Mouse (Mus musculus) lung, postnatal 25 days (tissue): ENCODE measurements around the gene Akr1c20.

Experiments used
- DNase-seq: peaks from one replicate; pipeline ENCODE4 v3.0.0; 2022; ENCODE audit warnings: low spot score

The Akr1c20 gene

DNA sequence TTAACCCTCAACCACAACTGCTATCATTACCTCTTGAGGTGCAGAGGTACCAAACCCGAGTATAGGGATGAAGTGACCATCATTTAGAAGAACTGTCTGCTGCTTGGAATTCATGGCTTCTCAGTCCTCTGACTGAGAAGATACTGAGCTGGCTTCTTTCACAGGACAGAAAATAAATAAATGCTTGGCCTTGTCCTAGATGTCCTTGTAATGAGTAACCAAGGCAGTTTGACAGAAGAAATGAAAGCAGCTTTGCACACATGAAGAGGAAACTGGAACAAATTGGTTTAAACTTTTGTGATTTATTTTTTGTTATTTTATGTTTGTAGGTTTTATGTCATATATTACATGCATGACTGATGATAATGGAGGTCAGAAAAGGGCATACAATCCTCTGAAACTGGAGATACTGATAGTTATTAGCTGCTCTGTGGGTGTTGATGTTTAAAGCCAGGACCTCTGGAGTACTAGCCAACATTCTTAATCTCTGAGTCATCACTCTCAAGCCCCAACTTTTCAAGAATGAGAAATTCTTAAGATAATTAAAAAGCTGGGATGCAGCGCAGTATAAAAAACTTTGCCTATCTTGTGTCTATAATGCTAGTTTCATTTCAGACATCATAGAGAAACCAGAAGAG lies at the start of gene Akr1c20:
Gene Akr1c20 (minus strand): TSS at position 145 of the 638 bp plus-strand sequence.
- no peak for DNase-seq

DNA sequence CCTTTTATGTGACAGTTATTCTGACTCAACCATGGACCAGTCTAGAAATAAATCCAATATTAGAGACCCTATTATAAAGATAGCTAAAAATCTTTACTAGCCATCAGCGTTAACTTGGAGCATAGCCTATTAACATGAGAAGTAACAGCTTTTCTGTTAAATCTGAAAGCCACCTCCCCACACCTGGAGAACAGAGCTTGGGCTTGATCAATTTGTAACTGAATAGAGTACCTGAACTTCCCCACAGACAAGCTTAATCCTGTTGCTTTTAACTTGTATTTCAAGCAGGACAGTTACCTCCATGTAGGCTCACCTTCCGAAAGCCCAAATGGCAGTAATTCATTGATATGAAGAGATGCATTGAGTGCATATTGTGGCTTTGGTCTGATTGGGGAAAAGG lies 42.9 kb upstream of the Akr1c20 start:
- DNase-seq: no peak

DNA sequence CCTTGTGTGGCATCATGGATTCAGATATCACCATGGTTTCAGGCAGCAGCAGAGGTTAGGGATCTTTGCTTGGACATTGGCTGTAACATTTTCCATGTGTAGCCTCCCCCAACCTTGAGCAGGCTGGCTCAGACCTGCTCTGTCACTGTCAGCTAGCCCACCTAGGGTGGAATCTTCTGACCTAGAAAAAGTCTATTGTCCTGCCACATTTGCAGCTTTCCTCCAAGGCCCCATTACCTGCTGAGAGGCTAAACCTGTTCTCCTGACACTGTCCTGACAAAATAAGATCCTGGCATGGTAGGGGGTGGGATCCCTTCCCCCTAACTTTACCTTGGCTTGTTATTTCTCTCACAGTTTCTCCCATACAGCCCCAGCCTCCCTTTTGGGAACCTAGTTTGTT lies 37.4 kb upstream of the Akr1c20 start:
- no peak for DNase-seq

DNA sequence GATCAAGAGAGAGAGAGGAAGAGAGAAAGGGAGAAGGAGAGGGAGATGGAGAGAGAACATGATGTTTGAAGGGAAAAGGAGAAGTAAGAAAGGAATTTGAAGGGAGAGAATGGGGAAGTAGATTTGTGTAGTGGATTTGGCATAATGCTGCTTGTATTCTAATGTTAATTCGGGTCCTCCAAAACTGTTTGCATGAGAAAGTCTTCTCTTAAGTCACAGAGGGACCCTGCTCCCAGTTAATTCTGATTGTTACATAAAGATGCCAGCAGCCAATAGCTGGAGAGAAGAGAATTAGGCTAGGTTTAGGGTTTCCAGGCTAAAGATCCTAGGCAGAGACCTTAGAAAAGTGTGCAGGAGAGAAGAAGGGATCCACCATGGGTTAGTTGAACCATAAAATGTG lies 36.0 kb upstream of the Akr1c20 start:
- no peak for DNase-seq

DNA sequence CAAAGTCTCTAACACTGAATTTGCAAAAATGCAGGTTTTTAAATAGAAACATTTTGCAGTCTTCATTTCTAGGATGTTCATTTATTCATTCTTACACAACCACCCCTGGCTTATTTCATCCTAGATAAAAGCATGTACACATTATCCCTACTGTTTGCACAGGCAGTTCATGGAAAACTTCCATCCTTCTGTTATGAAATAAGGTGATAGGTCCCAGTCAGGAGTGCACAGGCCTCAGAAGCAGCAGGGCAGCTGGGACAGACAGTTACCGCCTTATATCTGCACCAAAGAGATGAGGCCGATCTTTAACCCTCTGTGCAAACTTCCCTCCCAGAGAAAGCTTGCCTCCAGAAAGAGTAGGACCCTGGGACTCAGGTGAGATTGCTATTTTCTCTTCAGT lies 8.3 kb downstream of the Akr1c20 start:
- no peak for DNase-seq

DNA sequence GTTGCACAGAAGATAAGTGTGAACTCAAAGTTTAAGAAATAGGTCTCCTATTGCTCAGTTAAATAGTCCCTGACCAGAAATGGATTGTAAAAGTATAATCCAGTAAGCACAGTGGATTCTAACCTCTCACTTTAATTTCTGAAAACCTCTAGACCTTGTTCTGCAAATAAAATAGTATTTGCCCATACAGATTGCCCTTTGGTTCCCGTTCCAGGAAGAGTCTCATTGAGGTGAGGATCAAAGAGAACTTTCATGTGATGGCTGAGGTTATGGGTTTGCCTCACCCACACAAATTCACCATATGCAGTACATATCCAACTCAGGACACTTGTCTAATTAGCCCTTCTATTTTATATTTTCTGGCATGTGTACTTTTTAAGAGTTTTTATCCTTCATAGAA lies 55.2 kb downstream of the Akr1c20 start:
- no peak for DNase-seq

DNA sequence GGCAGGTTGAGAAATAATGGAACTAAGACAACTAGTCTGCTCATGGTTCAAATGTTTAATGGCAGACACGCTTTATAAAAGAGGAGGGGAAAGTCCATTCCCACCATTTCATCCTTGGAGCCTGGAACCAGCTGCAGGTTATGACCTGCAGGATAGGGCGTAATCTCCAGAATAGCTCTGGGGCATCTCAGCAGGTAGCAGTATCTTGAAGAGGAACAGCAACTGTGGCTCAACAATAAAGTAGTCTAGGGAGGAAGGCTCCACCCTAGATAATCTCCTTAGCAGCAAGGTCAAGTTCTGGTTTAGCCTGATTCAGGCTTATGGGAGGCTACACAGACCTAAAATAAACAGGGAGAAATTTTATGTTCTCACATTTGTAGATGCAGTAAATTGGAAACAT lies 57.5 kb downstream of the Akr1c20 start:
- DNase-seq: no peak
